In the genomic region with DNA sequence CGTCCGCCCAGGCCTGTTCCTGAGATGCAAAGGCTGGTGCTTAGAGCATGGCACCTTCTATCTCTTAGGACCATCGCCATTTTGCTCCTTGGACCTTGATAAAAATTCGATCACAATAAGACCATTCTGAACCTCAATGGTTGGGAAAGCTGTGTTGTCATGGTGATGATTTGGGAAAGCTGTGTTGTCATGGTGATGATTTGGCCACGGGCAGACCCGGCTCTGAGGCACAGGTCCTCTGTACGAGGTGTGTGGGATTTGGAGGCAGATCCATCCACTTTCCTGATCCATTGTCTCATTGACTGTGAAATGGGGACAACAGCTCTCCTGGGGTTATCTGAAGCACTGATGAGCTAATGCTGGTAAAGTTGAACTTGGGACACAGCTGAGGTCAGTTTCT, we compare ENCODE assay signal across 24 mouse cellular contexts. TPM values are rescaled to one million over a fixed set of nuclear protein-coding genes. Genes with fewer than 3 reads are reported as not detected.
DNase-seq lines count a peak whose midpoint lies in the region; ATAC-seq and TF ChIP-seq lines count a peak whose summit lies in the region.
"Had no signal": no experiment of that assay in that cellular context is flagged by ENCODE, and none has a peak within 500 bp of the region (broad histone marks: within the 10 kb centered on the region; RNA-seq: fewer than 3 reads in every experiment).

No protein-coding gene starts in this region.

- H3K4me3 ChIP-seq in hindbrain, postnatal 0 days (ENCODE audit: low read length), result no peak overlapping the region
- H3K4me3 ChIP-seq in hindbrain, embryonic 10.5 days, result no peak overlapping the region
- no peak overlapping the region for H3K4me3 ChIP-seq in midbrain, postnatal 0 days (ENCODE audit: low read depth, low read length)
- no peak overlapping the region for H3K4me3 ChIP-seq in cerebellum, adult 2 months (replicated peaks; ENCODE audit: insufficient read depth, low read depth, low read length)
- H3K4me3 ChIP-seq: forebrain, embryonic 15.5 days; gastrocnemius, adult 2 months; heart, embryonic 12.5 days; limb, embryonic 12.5 days; liver, embryonic 13.5 days; lung, embryonic 15.5 days; neural tube, embryonic 13.5 days had no signal

- no peak overlapping the region for H3K4me2 ChIP-seq in hindbrain, postnatal 0 days (ENCODE audit: low read depth, low read length)
- H3K4me2 ChIP-seq in midbrain, postnatal 0 days (ENCODE audit: low read depth, low read length, poor library complexity, severe bottlenecking), result no peak overlapping the region
- H3K4me2 ChIP-seq: forebrain, embryonic 15.5 days; heart, embryonic 12.5 days; limb, embryonic 12.5 days; liver, embryonic 13.5 days; lung, embryonic 15.5 days; neural tube, embryonic 13.5 days had no signal

- no peaks in the 10 kb centered on the region for H3K36me3 ChIP-seq in hindbrain, postnatal 0 days (ENCODE audit: insufficient read depth, low read length)
- no peaks in the 10 kb centered on the region for H3K36me3 ChIP-seq in hindbrain, embryonic 10.5 days
- H3K36me3 ChIP-seq in midbrain, postnatal 0 days (ENCODE audit: insufficient read depth, low read length), result no peaks in the 10 kb centered on the region
- H3K36me3 ChIP-seq: forebrain, embryonic 15.5 days; G1E; heart, embryonic 12.5 days; limb, embryonic 12.5 days; liver, embryonic 13.5 days; lung, embryonic 15.5 days; neural tube, embryonic 13.5 days had no signal

- H3K27ac ChIP-seq in hindbrain, postnatal 0 days, result peak overlapping the region; percentile 54; the same call in 1 of the 2 replicates
- no peak overlapping the region for H3K27ac ChIP-seq in hindbrain, embryonic 10.5 days
- peak overlapping the region; percentile 65 for H3K27ac ChIP-seq in midbrain, postnatal 0 days (ENCODE audit: low read depth, low read length)
- H3K27ac ChIP-seq in cerebellum, adult 2 months (ENCODE audit: insufficient read depth, low read length), result no peak overlapping the region
- H3K27ac ChIP-seq: forebrain, embryonic 15.5 days; gastrocnemius, adult 2 months; kidney, postnatal 0 days; limb, embryonic 12.5 days; liver, embryonic 13.5 days; lung, embryonic 15.5 days; macrophage; neural tube, embryonic 13.5 days had no signal

- peak; percentile 70; the same call in 1 of the 2 replicates for ATAC-seq in hindbrain, postnatal 0 days
- peak; percentile 51; the same call in 1 of the 2 replicates for ATAC-seq in midbrain, postnatal 0 days (ENCODE audit: low FRiP score)
- ATAC-seq: forebrain, embryonic 15.5 days; intestine, postnatal 0 days had no signal

- H3K9ac ChIP-seq in hindbrain, postnatal 0 days (replicated peaks; ENCODE audit: low read length), result no peak overlapping the region
- H3K9ac ChIP-seq in midbrain, postnatal 0 days (replicated peaks; ENCODE audit: low read length, poor library complexity, severe bottlenecking), result no peak overlapping the region
- H3K9ac ChIP-seq: forebrain, embryonic 15.5 days; heart, embryonic 12.5 days; limb, embryonic 12.5 days; liver, embryonic 13.5 days; lung, embryonic 15.5 days; neural tube, embryonic 13.5 days had no signal

- DNase-seq in hindbrain, postnatal 0 days (ENCODE audit: low spot score), result peak; percentile 60
- no peak for DNase-seq in hindbrain, embryonic 10.5 days (ENCODE audit: low spot score)
- DNase-seq in brain, adult 2 months (ENCODE audit: low read depth, low spot score), result peak; percentile 51
- DNase-seq in embryo, embryonic 11 days, result peak; percentile 16
- peak; percentile 72 for DNase-seq in midbrain, postnatal 0 days (ENCODE audit: low spot score)
- DNase-seq in cerebellum, adult 2 months, result no peak
- no peak for DNase-seq in left cerebral cortex, adult 11 months (ENCODE audit: low spot score)
- DNase-seq: cerebellum, adult 18-20 months; gastrocnemius, adult 2 months; heart, postnatal 36 days; liver, embryonic 13.5 days; thymus, adult 2 months had no signal

- peaks cover 12% of the 10 kb centered on the region; the same call in 1 of the 2 replicates for H3K4me1 ChIP-seq in hindbrain, postnatal 0 days (ENCODE audit: insufficient read depth, low read length)
- peaks cover 13% of the 10 kb centered on the region for H3K4me1 ChIP-seq in hindbrain, embryonic 10.5 days (replicated peaks)
- peaks cover 11% of the 10 kb centered on the region for H3K4me1 ChIP-seq in midbrain, postnatal 0 days (ENCODE audit: insufficient read depth, low read length)
- H3K4me1 ChIP-seq in cerebellum, adult 2 months (ENCODE audit: control insufficient read depth, insufficient read depth, low read length), result no peaks in the 10 kb centered on the region; the same call in 1 of the 2 replicates
- H3K4me1 ChIP-seq: limb, embryonic 12.5 days; liver, embryonic 13.5 days; lung, embryonic 15.5 days had no signal

- H3K27me3 ChIP-seq in hindbrain, postnatal 0 days (ENCODE audit: insufficient read depth, low read length), result no peaks in the 10 kb centered on the region
- H3K27me3 ChIP-seq in hindbrain, embryonic 10.5 days (ENCODE audit: insufficient read depth, poor library complexity, severe bottlenecking), result no peaks in the 10 kb centered on the region
- H3K27me3 ChIP-seq in midbrain, postnatal 0 days (ENCODE audit: insufficient read depth, low read length), result no peaks in the 10 kb centered on the region
- no peaks in the 10 kb centered on the region for H3K27me3 ChIP-seq in cerebellum, adult 2 months (ENCODE audit: control insufficient read depth, insufficient read depth, low read length)
- H3K27me3 ChIP-seq: forebrain, embryonic 15.5 days; liver, embryonic 13.5 days; lung, embryonic 15.5 days; neural tube, embryonic 13.5 days had no signal

- TF ChIP-seq POLR2A in cerebellum, adult 2 months (IDR thresholded peaks at IDR 0.05; ENCODE audit: borderline replicate concordance, insufficient read depth, low read length), result no peak

- no peaks in the 10 kb centered on the region for H3K9me3 ChIP-seq in hindbrain, postnatal 0 days (ENCODE audit: low read length)
- H3K9me3 ChIP-seq in hindbrain, embryonic 10.5 days, result no peaks in the 10 kb centered on the region
- H3K9me3 ChIP-seq in midbrain, postnatal 0 days (ENCODE audit: low read length), result no peaks in the 10 kb centered on the region
- H3K9me3 ChIP-seq: forebrain, embryonic 15.5 days; heart, embryonic 12.5 days; limb, embryonic 12.5 days; liver, embryonic 13.5 days; lung, embryonic 15.5 days; neural tube, embryonic 13.5 days had no signal

- 29% methylated on average over 7 of the region's 7 CpGs for WGBS in hindbrain, postnatal 0 days
- 54% methylated on average over 7 of the region's 7 CpGs for WGBS in hindbrain, embryonic 10.5 days
- WGBS in midbrain, postnatal 0 days, result 23% methylated on average over 7 of the region's 7 CpGs
- 36% methylated on average over 7 of the region's 7 CpGs for WGBS in cerebellum, adult 2 months

- no peak for TF ChIP-seq CTCF in hindbrain, postnatal 0 days (IDR thresholded peaks at IDR 0.05; ENCODE audit: low read depth)
- no peak for TF ChIP-seq CTCF in midbrain, postnatal 0 days (IDR thresholded peaks at IDR 0.05)
- no peak for TF ChIP-seq CTCF in cerebellum, adult 2 months (IDR thresholded peaks at IDR 0.05; ENCODE audit: borderline replicate concordance, insufficient read depth, low read depth, low read length)

RNA-seq across cellular contexts. Expression of gene Pkd1l2, which starts 42.4 kb away (rescaled TPM):
- 0.22 and 2.0 TPM in 2 replicates for total RNA-seq in hindbrain, postnatal 0 days (2014; rRNA removed)
- polyA plus RNA-seq in hindbrain, postnatal 0 days (2015; fragmentation: Nextera tagmentation; extraction: Ambion mirVana), result 0.05 and 0.06 TPM in 2 replicates
- 0.24 TPM in 1 of 2 replicates, not detected in the other for polyA plus RNA-seq in hindbrain, embryonic 10.5 days (2016; fragmentation: Nextera tagmentation; extraction: Ambion mirVana)
- under 0.01 and 0.42 TPM in 2 replicates for total RNA-seq in midbrain, postnatal 0 days (2014; rRNA removed)
- polyA plus RNA-seq in midbrain, postnatal 0 days (2015; fragmentation: Nextera tagmentation; extraction: Ambion mirVana), result 0.16 and 0.17 TPM in 2 replicates
- 0.02 and 0.06 TPM in 2 replicates for polyA plus RNA-seq in cerebellum, adult 2 months (2012; rRNA removed)
- total RNA-seq: granulocyte monocyte progenitor cell, adult 5-6 weeks had no signal
- polyA plus RNA-seq: forebrain, embryonic 15.5 days; kidney, postnatal 0 days; limb, embryonic 12.5 days; lung, embryonic 15.5 days; neural tube, embryonic 13.5 days had no signal

RNA-seq across cellular contexts. Expression of gene Gcsh, which starts 46.5 kb away (rescaled TPM):
- 41.0 and 44.6 TPM in 2 replicates for total RNA-seq in hindbrain, postnatal 0 days (2014; rRNA removed)
- polyA plus RNA-seq in hindbrain, postnatal 0 days (2015; fragmentation: Nextera tagmentation; extraction: Ambion mirVana), result 128 and 131 TPM in 2 replicates
- polyA plus RNA-seq in hindbrain, embryonic 10.5 days (2016; fragmentation: Nextera tagmentation; extraction: Ambion mirVana), result 153 and 181 TPM in 2 replicates
- total RNA-seq in midbrain, postnatal 0 days (2014; rRNA removed), result 46.5 and 53.8 TPM in 2 replicates
- 93.9 and 106 TPM in 2 replicates for polyA plus RNA-seq in midbrain, postnatal 0 days (2015; fragmentation: Nextera tagmentation; extraction: Ambion mirVana)
- polyA plus RNA-seq in cerebellum, adult 2 months (2012; rRNA removed), result 86.6 and 98.0 TPM in 2 replicates

RNA-seq across cellular contexts. Expression of gene Bco1, which starts 55.8 kb away (rescaled TPM):
- total RNA-seq in hindbrain, postnatal 0 days (2014; rRNA removed), result 0.11 and 0.21 TPM in 2 replicates
- polyA plus RNA-seq in hindbrain, postnatal 0 days (2015; fragmentation: Nextera tagmentation; extraction: Ambion mirVana), result 0.32 and 0.39 TPM in 2 replicates
- polyA plus RNA-seq in hindbrain, embryonic 10.5 days (2016; fragmentation: Nextera tagmentation; extraction: Ambion mirVana), result 0.21 and 0.22 TPM in 2 replicates
- 0.14 and 0.27 TPM in 2 replicates for total RNA-seq in midbrain, postnatal 0 days (2014; rRNA removed)
- polyA plus RNA-seq in midbrain, postnatal 0 days (2015; fragmentation: Nextera tagmentation; extraction: Ambion mirVana), result 0.32 and 0.52 TPM in 2 replicates
- 0.07 and 0.08 TPM in 2 replicates for polyA plus RNA-seq in cerebellum, adult 2 months (2012; rRNA removed)
- total RNA-seq: G1E; gastrocnemius, adult 2 months; heart, postnatal 36 days; layer of hippocampus, adult 18-20 months had no signal
- polyA plus RNA-seq: cortical plate, adult 2 months; G1E; macrophage had no signal

Comparison
In these comparisons a context has a peak if more than half of its experiments do, and no peak if none do; other contexts are left out.
1. DNase-seq: peak in hindbrain, postnatal 0 days (single experiment), brain, adult 2 months (single experiment), embryo, embryonic 11 days (single experiment) and midbrain, postnatal 0 days (single experiment); none in hindbrain, embryonic 10.5 days (single experiment), cerebellum, adult 2 months (0 of 2) and left cerebral cortex, adult 11 months (single experiment).
2. H3K27ac ChIP-seq: peak in hindbrain, postnatal 0 days (single experiment) and midbrain, postnatal 0 days (single experiment); none in hindbrain, embryonic 10.5 days (single experiment) and cerebellum, adult 2 months (single experiment).